Mouse (Mus musculus) embryo, embryonic 10.5 days (tissue): ENCODE measurements around the gene Lbr.

ENCODE experiments used
- DNase-seq: peaks from one replicate; pipeline ENCODE4 v3.0.0-alpha.2; 2015; ENCODE audit warnings: low spot score

Lbr gene

DNA sequence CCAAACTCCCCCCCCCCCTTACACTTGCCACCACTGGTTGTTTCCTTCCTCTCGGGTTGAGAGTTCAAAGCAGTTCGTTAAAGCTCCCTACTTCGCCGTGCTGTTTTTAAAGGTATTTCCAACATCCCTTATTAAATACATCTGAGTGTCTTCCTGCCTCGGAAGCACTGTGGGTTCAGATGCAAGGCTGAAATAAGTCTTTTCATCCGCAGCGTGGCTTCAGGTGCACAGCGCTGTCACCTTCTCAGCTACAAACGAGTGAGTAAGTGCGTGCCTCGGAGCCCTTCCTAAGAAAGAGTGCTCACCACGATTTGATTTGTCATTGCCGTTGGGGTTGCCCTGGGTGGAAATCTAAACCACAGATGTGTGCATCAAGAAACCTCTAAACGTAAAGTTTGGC, at the start of gene Lbr:
Lbr (minus strand) TSS at position 266 of the 400 bp plus-strand sequence.
- no peak for DNase-seq

DNA sequence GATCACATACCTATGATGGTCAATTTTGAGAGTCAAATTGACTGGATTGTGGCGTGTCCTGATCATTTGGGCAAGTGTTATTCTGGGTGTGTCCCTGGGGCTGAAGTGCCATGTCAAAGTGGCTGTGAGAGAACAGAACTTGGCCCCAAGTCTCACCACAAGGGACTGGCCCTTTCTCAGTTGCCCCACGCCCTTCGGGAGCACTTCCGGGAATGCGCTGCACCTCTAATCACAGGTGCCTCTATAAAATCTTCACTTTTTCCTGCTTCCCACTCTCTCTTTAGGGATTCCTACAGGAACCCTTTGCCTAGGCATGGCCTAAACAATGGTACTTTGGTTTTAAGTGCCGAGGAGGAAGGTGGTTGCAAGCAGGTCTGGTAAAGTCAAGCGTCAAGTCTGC, 46.8 kb upstream of the Lbr start:
- DNase-seq: no peak

- DNase-seq: peak; percentile 91
Observed at GRCm38 (mm10) chr1:181888801-181889200, 46.0 kb upstream of the Lbr start.

- DNase-seq: peak; percentile 82
Observed at GRCm38 (mm10) chr1:181881532-181881931, 38.7 kb upstream of the Lbr start.

DNA sequence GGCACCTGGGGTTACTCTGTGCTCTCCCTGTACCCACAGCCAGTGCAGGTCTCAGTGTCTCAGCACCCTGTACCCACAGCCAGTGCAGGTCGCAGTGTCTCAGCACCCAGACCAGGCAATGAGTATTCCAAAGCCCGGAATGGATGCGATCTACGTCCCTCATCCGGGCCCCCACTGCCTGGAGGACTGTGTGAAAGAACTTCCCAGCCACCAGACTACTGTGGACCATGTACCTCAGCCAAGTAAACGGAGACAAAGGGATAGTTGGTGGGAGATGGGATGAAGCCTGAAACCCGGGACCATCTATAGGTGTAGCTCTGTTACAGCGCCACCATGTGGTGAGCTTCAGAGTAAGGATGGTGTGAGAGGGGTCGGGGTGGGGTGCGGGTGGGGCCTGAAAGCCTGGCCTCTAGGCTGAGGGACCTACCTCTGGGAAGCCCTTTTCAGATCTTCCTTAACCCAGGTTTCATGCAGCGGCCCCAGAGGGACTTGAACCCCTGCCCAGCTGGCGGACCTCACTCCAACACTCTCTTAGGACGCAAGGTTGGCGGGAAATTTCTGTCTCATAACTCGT, 38.0 kb upstream of the Lbr start:
- DNase-seq: peak; percentile 39

DNA sequence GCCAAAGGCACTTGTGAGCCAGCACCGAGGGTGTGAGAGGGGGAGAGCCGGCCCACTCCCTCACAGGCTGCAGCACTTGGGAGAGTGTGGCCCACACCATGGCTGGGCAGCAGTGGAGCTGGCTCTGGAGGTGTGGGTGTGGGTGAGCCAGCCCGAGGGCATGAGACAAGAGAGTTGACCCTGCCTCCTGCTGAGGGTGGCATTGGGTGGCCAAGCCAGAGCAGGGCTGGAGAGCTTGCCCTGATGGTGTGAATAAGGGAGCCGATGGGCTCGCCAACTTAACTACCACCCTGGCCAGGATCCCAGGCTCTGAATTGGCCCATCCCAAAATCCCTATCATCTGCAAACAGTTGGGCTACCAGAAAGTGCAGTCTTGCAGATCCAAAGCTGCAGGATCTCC, 35.6 kb upstream of the Lbr start:
- DNase-seq: no peak

DNA sequence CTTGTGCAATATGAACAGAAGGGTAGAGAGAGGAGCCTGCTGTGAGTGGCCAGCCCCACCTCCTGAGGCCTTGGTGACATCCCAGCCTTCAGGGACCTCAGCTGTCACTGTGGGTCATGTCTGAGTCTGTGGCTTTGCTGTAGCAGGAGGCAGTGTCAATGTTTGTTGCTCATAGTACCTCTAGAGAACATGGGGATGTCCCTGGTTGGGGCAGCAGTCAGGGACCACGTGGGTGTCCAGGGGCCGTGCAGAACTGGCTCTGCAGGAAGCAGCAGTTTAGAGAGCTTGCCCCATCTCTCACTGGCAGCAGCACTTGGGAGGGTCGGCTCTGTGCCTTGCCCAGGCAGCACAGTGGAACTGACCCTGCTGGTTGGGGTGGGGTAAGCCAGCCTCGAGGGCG, 34.2 kb upstream of the Lbr start:
- no peak for DNase-seq

DNA sequence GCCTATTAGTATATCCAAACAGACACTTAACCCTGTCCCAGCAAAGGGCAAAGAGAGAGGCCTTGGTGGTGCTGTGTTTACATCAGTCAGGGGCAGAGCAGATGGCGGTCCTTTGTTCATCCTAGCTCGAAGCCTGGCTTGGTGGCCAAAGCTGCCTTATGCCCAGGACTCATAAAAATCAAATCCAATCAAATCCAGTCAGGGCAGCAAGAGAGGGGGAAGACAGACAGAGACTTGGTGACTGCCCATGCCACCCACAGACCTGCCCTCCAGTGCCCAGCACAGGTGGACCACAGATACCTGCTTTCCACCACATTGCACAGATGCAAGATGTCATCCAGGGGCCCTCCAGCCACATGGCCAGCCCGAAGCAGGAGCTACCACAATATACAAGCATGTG, 33.8 kb upstream of the Lbr start:
- DNase-seq: no peak

- no peak for DNase-seq
Observed at GRCm38 (mm10) chr1:181873086-181873920, 30.5 kb upstream of the Lbr start.

- no peak for DNase-seq
Observed at GRCm38 (mm10) chr1:181872639-181873038, 29.8 kb upstream of the Lbr start.

DNA sequence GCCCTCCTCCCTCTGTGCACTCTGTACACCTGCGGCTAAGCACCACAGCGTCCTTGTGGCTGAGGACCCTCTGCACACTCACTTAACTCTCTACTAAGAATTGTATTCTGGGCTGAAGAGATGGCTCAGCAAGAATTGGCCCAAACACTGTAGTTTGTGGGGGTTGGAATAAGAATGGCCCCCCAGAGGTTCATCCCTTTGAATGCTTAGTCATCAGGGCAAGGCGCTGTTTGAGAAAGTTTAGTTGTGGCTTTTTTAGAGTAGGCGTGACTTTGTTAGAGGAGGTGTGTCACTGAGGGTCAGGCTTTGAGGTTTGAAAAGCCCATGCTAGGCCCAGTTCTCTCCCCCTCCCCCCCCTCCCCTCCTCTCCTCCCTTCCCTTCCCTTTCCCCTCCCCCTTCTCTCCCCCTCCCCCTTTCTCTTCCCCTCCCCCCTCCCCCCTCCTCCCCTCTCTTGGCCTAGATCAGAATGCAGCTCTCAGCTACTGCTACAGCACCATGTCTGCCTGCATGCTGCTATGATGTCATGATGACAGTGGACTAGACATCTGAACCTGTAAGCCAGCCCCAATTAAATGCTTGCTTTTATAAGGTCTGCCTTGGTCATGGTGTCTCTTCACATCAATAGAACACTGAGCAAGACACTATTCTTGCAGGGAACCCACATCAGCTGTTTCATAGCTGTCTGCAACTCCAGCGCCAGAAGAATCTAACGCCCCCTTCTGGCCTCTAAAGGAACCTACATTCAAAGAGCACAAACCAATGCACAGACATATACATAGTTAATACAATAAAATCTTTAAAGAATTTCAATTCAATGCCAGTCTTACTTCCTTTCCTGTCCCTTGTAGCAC, 23.8 kb upstream of the Lbr start:
- DNase-seq: no peak

DNA sequence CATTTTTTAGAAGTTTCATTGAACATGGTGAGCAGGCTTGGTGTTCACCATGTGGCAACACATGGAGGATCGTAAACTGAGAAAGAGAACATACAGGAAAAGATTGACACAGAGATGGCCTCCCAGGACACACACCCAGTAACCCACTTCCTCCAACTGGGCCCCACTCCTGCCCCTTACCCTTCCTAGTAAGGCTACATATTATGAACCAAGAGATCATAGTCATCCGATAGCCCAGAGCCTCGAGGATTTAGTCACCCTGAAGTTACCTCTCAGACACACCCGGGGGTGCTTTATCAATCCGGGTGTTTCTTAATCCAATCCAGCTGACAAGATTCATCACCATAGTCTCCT, 23.0 kb upstream of the Lbr start:
- no peak for DNase-seq

- no peak for DNase-seq
Observed at GRCm38 (mm10) chr1:181864971-181865862, 22.4 kb upstream of the Lbr start.

- DNase-seq: no peak
Observed at GRCm38 (mm10) chr1:181863431-181863830, 20.6 kb upstream of the Lbr start.

GRCm38 (mm10) chr1:181862676-181863374, 20.0 kb upstream of the Lbr start:
- no peak for DNase-seq

DNA sequence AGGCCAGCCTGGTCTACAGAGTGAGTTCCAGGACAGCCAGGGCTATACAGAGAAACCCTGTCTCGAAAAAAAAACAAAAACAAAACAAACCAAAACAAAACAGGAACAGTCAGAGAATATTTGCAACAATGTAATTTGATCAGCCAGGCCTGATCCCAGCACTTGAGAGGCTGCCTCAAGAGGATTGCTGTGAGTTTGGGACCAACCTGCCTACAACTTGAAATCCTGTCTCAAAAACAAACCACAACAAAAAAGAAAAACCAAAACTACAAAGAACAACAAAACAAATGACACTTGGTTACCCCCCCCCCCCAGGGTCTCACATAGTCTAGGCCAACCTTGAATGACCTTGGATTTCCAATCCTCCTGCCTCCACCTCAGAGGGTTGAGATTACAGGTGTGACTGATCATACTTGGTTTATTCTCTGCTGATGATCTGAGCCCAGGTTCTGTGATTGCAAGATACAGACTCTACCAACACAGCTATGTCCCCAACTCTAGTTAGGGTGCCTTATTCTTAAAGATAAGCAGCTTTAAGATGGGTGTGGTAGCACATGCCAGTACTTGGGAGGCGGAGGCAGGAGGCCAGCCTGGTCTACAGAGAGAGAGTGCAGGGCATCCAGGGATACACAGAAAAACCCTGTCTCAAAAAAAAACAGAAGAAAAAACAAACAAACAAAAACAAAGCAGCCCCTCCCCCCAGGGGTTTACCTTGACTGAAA, 18.5 kb upstream of the Lbr start:
- DNase-seq: no peak

- peak; percentile 78 for DNase-seq
Observed at GRCm38 (mm10) chr1:181860659-181861058, 17.8 kb upstream of the Lbr start.

DNA sequence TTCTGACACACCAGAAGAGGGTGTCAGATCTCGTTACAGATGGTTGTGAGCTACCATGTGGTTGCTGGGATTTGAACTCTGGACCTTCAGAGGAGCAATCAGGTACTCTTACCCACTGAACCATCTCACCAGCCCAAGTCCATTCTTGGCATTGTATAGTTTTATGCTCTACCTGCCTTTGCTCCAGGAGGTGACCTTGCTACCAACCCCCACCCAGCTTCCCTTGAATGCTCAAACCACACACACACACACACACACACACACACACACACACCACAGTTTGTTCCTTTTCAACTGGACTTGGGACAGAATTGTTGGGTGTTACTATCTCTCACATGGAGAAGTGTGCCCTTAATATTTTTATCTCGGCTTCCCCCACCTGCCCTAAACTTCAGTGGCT, 13.5 kb upstream of the Lbr start:
- DNase-seq: no peak

DNA sequence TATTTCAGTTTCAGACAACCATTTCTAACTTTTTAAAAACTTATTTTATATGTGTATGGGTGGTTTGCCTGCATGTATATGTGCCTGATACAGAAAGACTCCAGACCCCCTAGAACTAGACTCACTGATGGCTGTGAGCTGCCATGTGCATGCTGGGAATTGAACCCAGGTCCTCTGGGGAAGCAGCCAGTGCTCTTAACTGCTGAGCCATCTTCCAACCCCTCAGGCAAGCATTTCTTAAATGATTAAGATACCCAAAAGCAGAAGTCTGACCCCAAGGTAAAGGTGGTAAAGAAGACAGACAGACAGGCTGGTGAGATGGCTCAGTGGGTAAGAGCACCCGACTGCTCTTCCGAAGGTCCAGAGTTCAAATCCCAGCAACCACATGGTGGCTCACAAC, 12.0 kb upstream of the Lbr start:
- no peak for DNase-seq

- peak; percentile 35 for DNase-seq
Observed at GRCm38 (mm10) chr1:181853081-181853736, 10.4 kb upstream of the Lbr start.
